Mouse (Mus musculus): Measurements from ENCODE around the gene Mepce.

GRCm38 (mm10) chr5:137751221-137751887 is 36.1 kb downstream of the Mepce start:
- no peak for TF ChIP-seq CTCF (conservative IDR thresholded peaks at IDR 0.05; ENCODE audit: low read length)
- TF ChIP-seq POU5F1 (IDR thresholded peaks at IDR 0.05; ENCODE audit: borderline replicate concordance, low read length), result no peak
